Mouse (Mus musculus) right cerebral cortex, adult 2 months (tissue): ENCODE measurements around the gene Sfrp5.
A peak's percentile ranks its signal among the peaks of the same experiment; 100 is the strongest.

Experiments
- DNase-seq, 2 experiments: peaks; one replicate each; pipeline ENCODE4 v3.0.0; 2021 to 2022; ENCODE audit warnings: low spot score in 2 of 2

Gene Sfrp5

DNA sequence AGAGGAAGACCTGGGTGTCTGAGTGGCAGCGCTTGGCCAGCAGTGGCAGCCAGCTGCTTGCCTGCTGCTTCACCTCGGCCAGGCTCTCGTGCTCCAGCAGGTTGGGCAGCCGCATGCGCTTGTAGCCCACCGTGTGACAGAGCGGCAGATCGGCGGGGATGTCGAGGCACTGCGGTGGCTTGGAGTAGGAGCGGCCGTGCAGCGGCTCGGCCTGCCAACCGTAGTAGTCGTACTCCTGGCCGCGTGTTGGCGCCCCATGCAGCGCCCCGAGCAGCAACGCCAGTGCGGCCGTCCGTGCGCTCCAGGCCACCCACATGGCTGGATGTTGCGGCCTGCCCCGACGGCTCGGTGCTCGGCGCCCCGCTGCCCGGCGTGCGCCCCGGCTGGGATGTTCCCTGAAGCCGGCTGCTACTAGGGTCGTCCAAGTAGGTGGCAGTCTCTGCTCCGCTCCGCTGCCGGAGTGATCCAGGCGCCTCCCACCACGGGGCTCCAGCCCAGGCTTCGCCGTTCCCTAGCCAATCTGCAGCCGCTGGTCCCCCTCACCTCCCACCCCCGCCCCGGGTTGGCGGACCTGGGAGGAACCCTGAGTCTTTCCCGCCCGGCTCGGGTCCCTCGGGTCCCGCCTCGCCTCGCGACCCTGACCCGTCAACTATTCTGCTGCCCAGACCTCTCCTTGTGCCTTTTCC is at the start of gene Sfrp5:
Gene Sfrp5 (minus strand): TSS at position 557 of the 686 bp plus-strand sequence.
- DNase-seq: no peak

DNA sequence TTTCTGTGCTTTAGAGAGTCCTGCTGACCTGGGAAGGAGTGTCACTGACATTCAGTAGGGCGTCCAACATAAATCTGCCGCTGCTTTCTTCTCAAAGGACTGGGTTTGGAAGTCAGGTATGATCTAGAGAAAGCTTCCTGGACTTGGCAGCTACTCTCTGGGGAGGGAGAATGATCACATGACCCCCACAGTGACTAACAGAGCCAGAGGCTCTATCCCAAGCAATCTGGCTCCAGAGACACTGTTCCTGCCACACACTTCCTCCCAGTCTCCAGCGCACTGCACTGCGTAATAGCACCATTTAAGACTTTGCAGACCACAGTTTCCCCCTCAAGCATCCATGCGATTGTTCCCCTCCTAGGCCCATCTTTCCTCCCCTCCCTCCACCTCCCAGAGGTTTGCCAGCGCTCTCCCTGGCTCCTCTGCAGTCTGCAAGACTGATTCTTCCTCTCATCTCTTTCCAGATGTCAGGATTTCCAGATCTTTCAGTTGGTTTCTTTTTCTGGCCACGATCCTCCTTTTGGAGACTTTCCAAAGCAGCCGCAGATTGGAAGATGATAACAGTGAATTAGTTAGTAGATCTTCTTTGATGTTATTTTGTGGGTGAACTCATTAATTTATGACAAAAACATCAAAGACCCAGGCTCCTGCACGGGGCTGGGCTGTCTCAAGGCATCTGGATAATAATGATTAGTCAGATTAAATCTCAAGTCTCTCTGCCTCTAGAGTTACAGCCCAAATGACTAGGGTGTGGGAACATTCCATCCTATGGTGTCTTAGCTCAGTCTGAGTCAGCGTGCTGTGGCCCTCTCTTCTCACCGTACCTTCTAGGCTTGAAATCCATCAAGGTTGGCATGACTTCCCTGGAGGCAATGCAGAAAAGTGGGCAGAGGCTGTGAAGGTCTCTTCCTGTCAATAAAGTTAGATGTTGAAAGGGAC is 48.2 kb upstream of the Sfrp5 start:
- DNase-seq: no peak

GRCm38 (mm10) chr19:42247519-42247918 is 45.5 kb upstream of the Sfrp5 start, which contains the start of gene Golga7b:
Gene Golga7b, plus strand, starts transcription at chr19:42247574.
- DNase-seq: no peak

- no peak for DNase-seq
These were observed 44.6 kb upstream of the Sfrp5 start for GRCm38 (mm10) chr19:42246626-42247025.

DNA sequence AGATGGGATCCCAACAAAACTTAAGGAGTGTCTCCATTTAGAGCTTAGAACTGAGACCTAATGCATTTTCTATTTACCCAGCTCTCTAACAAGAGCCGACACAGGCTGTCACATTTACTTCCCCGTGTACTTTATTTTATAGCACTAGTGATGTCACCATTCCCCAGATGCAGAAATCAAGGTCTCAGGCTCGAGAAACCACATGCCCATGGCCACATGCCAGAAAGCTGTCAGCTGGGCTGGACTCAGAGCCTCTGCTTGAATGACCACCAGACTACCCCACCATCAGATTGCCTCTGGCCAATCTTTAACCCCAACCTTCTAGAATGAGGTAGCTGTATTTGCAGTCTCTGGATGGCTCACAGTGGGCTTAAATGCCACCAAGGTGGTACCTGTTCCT is 41.3 kb upstream of the Sfrp5 start:
- no peak for DNase-seq

DNA sequence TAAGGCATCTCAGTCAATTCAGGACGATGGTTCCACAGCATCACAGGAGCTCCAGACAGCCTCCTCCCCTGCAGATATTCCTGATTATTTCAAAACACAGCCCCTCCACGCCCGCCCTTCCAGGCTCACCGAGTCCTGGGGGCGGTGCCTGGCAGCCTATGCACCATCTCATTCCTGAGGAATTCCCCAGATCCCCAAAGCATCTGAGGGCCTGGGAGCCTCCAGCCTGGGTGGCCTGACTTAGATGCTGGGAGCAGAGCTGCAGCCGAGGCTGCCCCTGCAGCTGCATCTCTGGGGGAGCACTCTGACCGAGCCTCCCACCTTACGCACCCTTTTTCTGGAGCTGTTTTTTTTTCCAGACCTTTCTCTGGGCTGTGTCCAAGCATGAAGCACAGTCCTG is 38.8 kb upstream of the Sfrp5 start:
- DNase-seq: no peak

GRCm38 (mm10) chr19:42238341-42238715 is 36.3 kb upstream of the Sfrp5 start:
- DNase-seq: no peak

DNA sequence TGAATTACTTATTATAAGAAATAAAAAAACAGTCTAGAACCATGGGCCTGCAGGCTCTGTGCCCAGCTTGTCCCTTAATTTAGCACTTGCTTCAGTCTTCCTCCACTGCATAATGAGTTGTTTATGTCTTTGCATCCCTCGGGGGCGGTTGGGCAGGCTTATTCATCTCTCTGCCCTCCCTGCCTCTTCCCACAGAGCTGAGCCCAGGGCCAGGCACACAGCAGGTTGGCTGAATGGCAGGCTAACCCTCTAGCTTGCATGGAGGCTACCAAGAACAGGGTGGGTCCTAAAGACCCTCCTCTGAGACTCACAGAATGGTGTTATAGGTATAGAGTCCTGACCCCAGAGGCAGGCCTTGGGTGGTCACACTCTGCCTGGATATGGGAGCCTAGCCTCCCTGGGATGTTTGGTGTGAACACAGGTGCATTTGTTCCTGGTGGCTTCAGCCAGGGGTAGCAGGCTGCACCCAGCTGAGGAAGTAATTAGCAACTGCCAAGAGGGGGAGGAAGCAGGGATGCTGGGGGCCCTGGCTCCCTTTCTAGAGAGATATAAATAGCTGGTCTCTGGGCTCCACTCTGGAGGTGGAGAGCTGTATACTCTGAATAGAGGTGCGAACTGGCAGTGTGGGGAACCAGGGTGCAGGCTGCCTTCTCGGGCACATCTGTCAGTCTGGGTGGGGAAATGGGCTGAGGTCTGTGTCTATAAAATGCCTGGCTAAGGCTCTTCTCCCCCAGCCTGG is 35.7 kb upstream of the Sfrp5 start:
- peak; percentile 56 to 65 for DNase-seq

DNA sequence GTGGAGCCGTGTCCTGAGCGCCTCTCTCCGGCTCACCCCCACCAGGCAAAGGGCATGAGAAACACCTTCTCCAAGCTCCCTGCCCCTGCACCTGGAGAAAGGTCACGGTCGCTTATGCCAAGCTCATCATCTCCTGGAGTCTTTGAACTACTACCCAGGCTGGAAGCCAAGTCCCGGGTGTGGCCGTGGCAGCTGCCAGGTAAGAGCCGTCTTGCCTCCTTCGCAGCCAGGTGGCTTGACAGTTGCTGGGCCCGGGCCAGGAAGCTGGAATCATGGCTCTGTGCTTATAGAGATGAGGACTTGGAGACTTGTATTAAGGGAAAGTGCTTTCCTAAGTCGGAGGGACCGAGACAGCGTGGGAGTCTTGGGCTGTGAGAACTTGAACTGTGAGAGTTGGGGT is 28.9 kb upstream of the Sfrp5 start:
- DNase-seq: no peak

DNA sequence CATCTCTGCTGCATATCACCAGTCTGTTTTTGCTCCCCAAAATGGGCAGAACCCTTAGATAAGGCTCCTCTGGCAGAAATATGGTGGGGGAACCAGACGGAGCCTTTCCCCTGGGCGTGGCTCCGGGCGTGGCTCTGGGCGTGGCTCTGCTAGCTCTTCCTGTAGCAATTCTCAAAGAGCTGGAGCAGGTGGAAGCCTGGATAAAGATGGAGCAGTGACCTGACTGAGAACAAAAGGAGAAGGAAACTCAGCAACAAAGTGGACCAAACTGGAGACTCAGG is 28.2 kb upstream of the Sfrp5 start:
- no peak for DNase-seq

DNA sequence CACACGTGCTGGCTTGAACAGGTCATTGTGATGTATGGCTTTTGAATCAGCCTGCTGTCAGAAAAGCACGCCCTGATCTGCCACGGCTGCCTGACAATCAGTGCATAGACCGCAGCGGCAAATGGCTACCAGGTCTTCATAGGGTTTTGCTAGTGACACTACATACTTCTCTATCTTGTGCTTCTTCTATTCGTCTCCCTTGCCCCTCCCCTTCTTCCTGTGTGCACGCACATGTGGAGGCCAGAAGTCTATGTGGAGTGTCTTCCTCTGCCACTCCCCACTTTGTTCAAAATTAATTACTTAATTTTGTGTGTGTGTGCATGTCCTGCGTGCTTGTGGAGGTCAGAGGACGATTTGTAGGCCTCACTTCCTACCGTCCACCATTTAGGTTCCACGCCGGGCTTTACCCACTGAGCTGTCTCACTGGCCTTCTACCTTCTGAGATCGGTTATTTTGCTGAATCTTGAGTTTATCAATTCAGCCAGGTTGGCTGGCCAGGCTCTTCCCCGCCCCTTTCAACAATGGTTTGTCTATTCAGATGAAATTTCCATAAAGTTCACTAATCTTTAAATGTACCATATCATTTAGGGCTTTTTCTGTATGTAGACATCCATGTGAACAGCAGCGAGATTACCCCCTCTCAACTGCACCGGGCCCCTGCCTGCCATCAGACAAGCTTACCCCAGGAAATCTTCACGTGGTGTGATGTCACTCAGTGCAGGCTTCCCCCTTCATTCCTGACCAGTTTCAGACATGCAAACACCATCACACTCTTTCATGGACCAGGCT is 27.6 kb upstream of the Sfrp5 start:
- no peak for DNase-seq

GRCm38 (mm10) chr19:42226451-42226850 is 24.4 kb upstream of the Sfrp5 start:
- DNase-seq: peak; percentile 28 to 32

DNA sequence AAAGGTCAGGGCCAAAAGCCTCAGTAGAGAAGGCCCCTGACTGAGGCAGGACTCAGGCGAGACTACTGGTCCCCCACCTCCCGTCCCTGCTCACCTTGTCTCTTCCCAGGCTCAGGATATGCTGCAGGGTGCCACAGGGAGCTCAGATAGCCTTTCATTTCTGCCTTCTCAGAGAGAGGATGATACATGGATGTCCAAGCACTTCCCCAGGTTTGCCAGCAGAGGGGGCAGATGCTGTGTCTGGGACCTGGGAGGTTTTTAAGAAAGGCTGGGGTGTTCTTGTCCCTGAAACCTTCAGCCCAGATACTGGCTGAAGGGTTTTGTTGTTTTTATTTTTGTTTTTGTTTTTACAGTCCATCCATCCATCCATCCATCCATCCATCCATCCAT is 15.3 kb upstream of the Sfrp5 start:
- DNase-seq: peak; percentile 48 to 72

- no peak for DNase-seq
These were observed 14.8 kb upstream of the Sfrp5 start for GRCm38 (mm10) chr19:42216699-42217373.

- DNase-seq: no peak
These were observed 12.5 kb upstream of the Sfrp5 start for GRCm38 (mm10) chr19:42214601-42215000.

GRCm38 (mm10) chr19:42211936-42212335 is 9.9 kb upstream of the Sfrp5 start:
- DNase-seq: no peak

GRCm38 (mm10) chr19:42209976-42210375 is 7.9 kb upstream of the Sfrp5 start:
- no peak for DNase-seq

DNA sequence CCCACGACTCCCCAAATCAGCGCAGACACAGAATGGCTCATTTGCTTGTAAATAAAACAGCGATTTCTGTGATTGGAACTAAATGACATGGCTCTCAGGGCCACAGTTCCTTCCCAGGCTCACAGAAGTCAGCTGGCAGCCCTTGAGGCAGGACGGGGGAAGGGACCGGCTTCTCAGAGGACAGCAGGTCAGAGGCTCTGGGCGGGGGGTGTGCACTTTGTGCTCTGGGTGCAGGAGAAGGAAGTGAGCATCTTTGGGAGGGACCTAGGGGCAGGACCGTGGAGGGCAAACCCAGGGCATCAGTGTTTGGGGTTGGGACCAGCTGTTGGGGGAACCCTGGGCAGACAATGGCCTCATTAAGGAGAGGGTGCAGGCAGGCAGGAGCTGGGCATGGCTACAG is 7.4 kb upstream of the Sfrp5 start:
- no peak for DNase-seq

- no peak for DNase-seq
These were observed 3.1 kb upstream of the Sfrp5 start for GRCm38 (mm10) chr19:42205201-42205600.

GRCm38 (mm10) chr19:42204306-42204705 is 2.3 kb upstream of the Sfrp5 start:
- DNase-seq: no peak

DNA sequence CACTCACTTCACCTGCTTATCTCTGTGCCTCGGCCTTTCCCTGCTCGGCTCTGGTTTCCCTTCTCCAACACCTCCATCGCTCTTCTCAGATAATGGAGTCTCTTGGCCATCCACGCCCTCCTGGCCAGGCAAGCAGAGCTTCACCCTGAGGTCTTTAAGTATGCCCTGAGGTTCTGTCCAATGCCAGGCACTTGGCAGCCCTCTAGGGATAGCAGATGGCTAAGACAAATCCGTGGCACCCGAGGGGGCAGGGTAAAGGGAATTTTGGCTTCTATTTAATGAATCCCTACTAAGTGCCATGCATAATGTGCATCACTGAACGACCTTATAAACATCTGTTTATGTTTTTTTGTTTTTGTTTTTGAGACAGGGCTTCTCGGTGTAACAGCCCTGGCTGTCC is 415 bp upstream of the Sfrp5 start:
- DNase-seq: no peak
